Mouse (Mus musculus): Measurements from ENCODE around the gene Parn. TPM values are rescaled to one million over a fixed set of nuclear protein-coding genes. Genes with fewer than 3 reads are reported as not detected.

Gene Parn
- total and polyA plus RNA-seq, 3 experiments: 48.7 to 88.6 (median 62.6) TPM

Other genes with a start within 250 kb of the Parn start
- gene Bfar, start 3.7 kb upstream of the Parn start, total RNA-seq (2012; rRNA removed): 44.4 and 44.9 TPM in 2 replicates
- gene Bfar, start 3.7 kb upstream of the Parn start, total RNA-seq (2014; rRNA removed): 41.0 and 43.9 TPM in 2 replicates
- gene Bfar, start 3.7 kb upstream of the Parn start, polyA plus RNA-seq (2012; ENCODE audit: insufficient read length, low read depth): 42.6 and 43.1 TPM in 2 replicates
- gene 3110001I22Rik, start 3.8 kb upstream of the Parn start, total RNA-seq (2012; rRNA removed): 5.6 and 9.0 TPM in 2 replicates
- 24.2 and 25.4 TPM in 2 replicates for gene 3110001I22Rik, start 3.8 kb upstream of the Parn start, total RNA-seq (2014; rRNA removed)
- 10.8 TPM in 2 replicates for gene 3110001I22Rik, start 3.8 kb upstream of the Parn start, polyA plus RNA-seq (2012; ENCODE audit: insufficient read length, low read depth)
- gene Pla2g10, start 62.8 kb upstream of the Parn start, total RNA-seq (2012; rRNA removed): not detected in 2 replicates
- gene Pla2g10, start 62.8 kb upstream of the Parn start, total RNA-seq (2014; rRNA removed): not detected in 2 replicates
- gene Pla2g10, start 62.8 kb upstream of the Parn start, polyA plus RNA-seq (2012; ENCODE audit: insufficient read length, low read depth): not detected in 2 replicates
- gene Rrn3, start 112.5 kb upstream of the Parn start, total RNA-seq (2012; rRNA removed): 83.5 and 105 TPM in 2 replicates
- gene Rrn3, start 112.5 kb upstream of the Parn start, total RNA-seq (2014; rRNA removed): 136 and 155 TPM in 2 replicates
- gene Rrn3, start 112.5 kb upstream of the Parn start, polyA plus RNA-seq (2012; ENCODE audit: insufficient read length, low read depth): 93.7 and 93.8 TPM in 2 replicates
- gene Ntan1, start 150.7 kb upstream of the Parn start, total RNA-seq (2012; rRNA removed): 52.1 and 57.3 TPM in 2 replicates
- 99.2 and 111 TPM in 2 replicates for gene Ntan1, start 150.7 kb upstream of the Parn start, total RNA-seq (2014; rRNA removed)
- gene Ntan1, start 150.7 kb upstream of the Parn start, polyA plus RNA-seq (2012; ENCODE audit: insufficient read length, low read depth): 66.0 and 71.3 TPM in 2 replicates
- 80.9 and 86.9 TPM in 2 replicates for gene Pdxdc1, start 235.0 kb upstream of the Parn start, total RNA-seq (2012; rRNA removed)
- 71.4 and 78.5 TPM in 2 replicates for gene Pdxdc1, start 235.0 kb upstream of the Parn start, total RNA-seq (2014; rRNA removed)
- gene Pdxdc1, start 235.0 kb upstream of the Parn start, polyA plus RNA-seq (2012; ENCODE audit: insufficient read length, low read depth): 109 and 125 TPM in 2 replicates
- gene Mpv17l, start 235.0 kb upstream of the Parn start, total RNA-seq (2012; rRNA removed): 0.51 and 0.88 TPM in 2 replicates
- 1.3 and 1.4 TPM in 2 replicates for gene Mpv17l, start 235.0 kb upstream of the Parn start, total RNA-seq (2014; rRNA removed)
- gene Mpv17l, start 235.0 kb upstream of the Parn start, polyA plus RNA-seq (2012; ENCODE audit: insufficient read length, low read depth): 0.69 and 1.00 TPM in 2 replicates